Mouse (Mus musculus): ENCODE measurements at regions not wholly inside any gene's neighbourhood (a gene's known extent, or its start where the extent isn't known, plus 50 kb on each side); places are given as distances from the start of the nearest gene placed in this dataset.

GRCm38 (mm10) chr8:7205086-7205485, 1456.0 kb downstream of the Efnb2 start:
- TF ChIP-seq POLR2A (IDR thresholded peaks at IDR 0.05; ENCODE audit: low read depth, low read length) (no peak), CTCF (IDR thresholded peaks at IDR 0.05; ENCODE audit: borderline replicate concordance, insufficient read depth, low read length) (no peak)

Measured in embryonic fibroblast, embryonic 13.5 days (primary cell).